Mouse (Mus musculus) thymus, adult 18-20 months (tissue): ENCODE measurements around the gene C2cd3.

Experiments used
- DNase-seq, 2 experiments: peaks; one replicate each; pipeline ENCODE4 v3.0.0; 2022; ENCODE audit warnings: mixed read lengths in 2 of 2

Gene C2cd3

GRCm38 (mm10) chr7:100500276-100500977 is 128.4 kb downstream of the C2cd3 start:
- DNase-seq = peak; percentile 15 to 30

GRCm38 (mm10) chr7:100501027-100501843 is 129.2 kb downstream of the C2cd3 start:
- peak in 1 of 2 experiments; percentile 22 for DNase-seq

GRCm38 (mm10) chr7:100501844-100502373 is 129.9 kb downstream of the C2cd3 start:
- DNase-seq = no peak

- DNase-seq = no peak
Observed at GRCm38 (mm10) chr7:100502374-100502922, 130.4 kb downstream of the C2cd3 start.

GRCm38 (mm10) chr7:100503076-100503475 is 131.0 kb downstream of the C2cd3 start:
- DNase-seq = peak in 1 of 2 experiments; percentile 35

GRCm38 (mm10) chr7:100504740-100505487 is 132.9 kb downstream of the C2cd3 start:
- no peak for DNase-seq

- no peak for DNase-seq
Observed at GRCm38 (mm10) chr7:100506494-100506893, 134.5 kb downstream of the C2cd3 start.

- no peak for DNase-seq
Observed at GRCm38 (mm10) chr7:100508670-100509069, 136.6 kb downstream of the C2cd3 start.

GRCm38 (mm10) chr7:100511602-100512001 is 139.6 kb downstream of the C2cd3 start:
- no peak for DNase-seq

- DNase-seq = no peak
Observed at GRCm38 (mm10) chr7:100514573-100514972, 142.5 kb downstream of the C2cd3 start, which contains the start of gene Dnajb13. Gene Dnajb13, minus strand, starts transcription at chr7:100514960.
